Mouse (Mus musculus) midbrain, embryonic 16.5 days (tissue): ENCODE data around the gene Cgn. TPM values are rescaled to one million over a fixed set of nuclear protein-coding genes. Genes with fewer than 3 reads are reported as not detected.

Experiments
- ATAC-seq: fragments of 200-750 bp; cut with Nextera tagmentation; 2 replicates; pipeline ENCODE4 v1.8.0; 2017; ENCODE audit warnings: moderate TSS enrichment
- H3K27ac ChIP-seq: fragments of 300-500 bp; sonication (generic); 2 replicates; pipeline ENCODE4 v1.5.1; 2014; ENCODE audit warnings: mild to moderate bottlenecking, low read length, mixed read lengths
- H3K27me3 ChIP-seq: fragments of 300-500 bp; sonication (generic); 2 replicates; pipeline ENCODE4 v1.6.1; 2014; ENCODE audit warnings: low read depth, low read length, mixed read lengths; ENCODE audit not compliant: control insufficient read depth, insufficient read depth
- H3K36me3 ChIP-seq: fragments of 300-500 bp; sonication (generic); 2 replicates; pipeline ENCODE4 v1.6.1; 2014; ENCODE audit warnings: mild to moderate bottlenecking, low read length, moderate library complexity, mixed read lengths; ENCODE audit not compliant: control insufficient read depth, insufficient read depth
- H3K4me1 ChIP-seq: fragments of 300-500 bp; sonication (generic); 2 replicates; pipeline ENCODE4 v1.6.1; 2014; ENCODE audit warnings: mild to moderate bottlenecking, low read length, mixed read lengths; ENCODE audit not compliant: control insufficient read depth, insufficient read depth
- H3K4me2 ChIP-seq: fragments of 300-500 bp; sonication (generic); 2 replicates; pipeline ENCODE4 v1.6.1; 2014; ENCODE audit warnings: mild to moderate bottlenecking, low read length, mixed read lengths
- H3K4me3 ChIP-seq: fragments of 300-500 bp; sonication (generic); 2 replicates; pipeline ENCODE4 v1.5.1; 2014; ENCODE audit warnings: low read depth, mild to moderate bottlenecking, low read length, moderate library complexity, mixed read lengths
- H3K9ac ChIP-seq: fragments of 300-500 bp; sonication (generic); 2 replicates; pipeline ENCODE4 v1.6.1; 2014; ENCODE audit warnings: low read depth, low read length, mixed read lengths
- H3K9me3 ChIP-seq: fragments of 300-500 bp; sonication (generic); replicated peaks from 2 replicates; pipeline ENCODE4 v1.6.1; 2014; ENCODE audit warnings: mild to moderate bottlenecking, low read length, mixed read lengths; ENCODE audit not compliant: control insufficient read depth, poor library complexity, severe bottlenecking
- WGBS: fragments of 180-500 bp; shearing (Covaris S2); extraction: QIAGEN DNeasy Blood & Tissue Kit; methylation state at CpG from one replicate; pipeline ENCODE4 v1.1.7; 2014; 5-methylcytosine and 5-hydroxymethylcytosine counted together
- polyA plus RNA-seq: library from polyadenylated mRNA; unstranded; fragments of >200 nt; fragmentation: Nextera tagmentation; extraction: Ambion mirVana; gene quantifications from 2 replicates; pipeline ENCODE4 v1.2.1, GENCODE M21; 2015

The Cgn gene
- 14.2 and 16.9 TPM in 2 replicates for polyA plus RNA-seq

- peak; percentile 93 for ATAC-seq
- H3K4me1 ChIP-seq: peaks cover 13% of the 10 kb centered on the region
- H3K27ac ChIP-seq: peak within 1 kb of the TSS; percentile 96
- H3K4me2 ChIP-seq: peak within 1 kb of the TSS; percentile 86
- WGBS: under 1% methylated on average over 35 of the region's 35 CpGs
- no peaks in the 10 kb centered on the region for H3K36me3 ChIP-seq
- H3K27me3 ChIP-seq: no peaks in the 10 kb centered on the region
- H3K4me3 ChIP-seq: peak within 1 kb of the TSS; percentile 64
- peak within 1 kb of the TSS; percentile 81 for H3K9ac ChIP-seq
- no peaks in the 10 kb centered on the region for H3K9me3 ChIP-seq
These were observed at the start of gene Cgn for GRCm38 (mm10) chr3:94786367-94786835. Gene Cgn, minus strand, starts transcription at chr3:94786492.

GRCm38 (mm10) chr3:94835396-94835795, 49.1 kb upstream of the Cgn start:
- Histone ChIP-seq H3K27me3 (no peaks in the 10 kb centered on the region), H3K9ac (no peak overlapping the region), H3K4me1 (peaks cover 14% of the 10 kb centered on the region), H3K4me2 (no peak overlapping the region), H3K36me3 (no peaks in the 10 kb centered on the region), H3K4me3 (no peak overlapping the region), H3K27ac (no peak overlapping the region), H3K9me3 (no peaks in the 10 kb centered on the region)
- ATAC-seq: no peak
- WGBS: 82% methylated on average over 3 of the region's 3 CpGs

- Histone ChIP-seq H3K27me3 (no peaks in the 10 kb centered on the region), H3K36me3 (no peaks in the 10 kb centered on the region), H3K4me1 (no peaks in the 10 kb centered on the region; the same call in 1 of the 2 replicates), H3K27ac (no peak overlapping the region), H3K4me3 (no peak overlapping the region), H3K9ac (no peak overlapping the region), H3K4me2 (no peak overlapping the region), H3K9me3 (no peaks in the 10 kb centered on the region)
- ATAC-seq: no peak
These were observed 47.1 kb upstream of the Cgn start for GRCm38 (mm10) chr3:94833358-94833757.

DNA sequence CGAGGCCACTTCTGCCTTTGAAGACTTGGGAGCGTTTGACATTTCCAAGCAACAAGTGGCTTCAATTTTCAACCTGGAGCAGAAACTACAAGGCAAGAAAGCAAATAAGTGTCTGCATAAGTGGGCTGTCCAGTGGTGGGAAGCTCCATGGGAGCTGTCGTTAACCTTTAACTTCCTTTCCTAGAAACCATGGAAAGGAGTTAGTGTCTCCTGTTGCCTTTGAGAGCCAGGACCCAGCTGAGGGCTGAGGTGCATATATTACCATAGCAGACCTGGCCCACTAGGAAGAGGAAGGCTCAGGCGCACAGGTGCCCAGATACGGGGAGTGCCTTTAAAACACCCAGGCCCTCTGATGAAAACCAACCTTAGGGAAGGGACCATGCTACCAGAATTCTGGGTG, 46.4 kb upstream of the Cgn start:
- 84% methylated on average over 5 of the region's 5 CpGs for WGBS

GRCm38 (mm10) chr3:94832100-94832499, 45.8 kb upstream of the Cgn start:
- Histone ChIP-seq H3K27ac (no peak overlapping the region), H3K9me3 (no peaks in the 10 kb centered on the region), H3K4me3 (no peak overlapping the region), H3K9ac (no peak overlapping the region), H3K4me1 (no peaks in the 10 kb centered on the region; the same call in 1 of the 2 replicates), H3K27me3 (no peaks in the 10 kb centered on the region), H3K4me2 (no peak overlapping the region), H3K36me3 (no peaks in the 10 kb centered on the region)
- 13% methylated on average over 9 of the region's 9 CpGs for WGBS
- ATAC-seq: no peak

More for the DNA sequence above, 46.4 kb upstream of the Cgn start:
- no peak overlapping the region for H3K27ac ChIP-seq
- no peak for ATAC-seq
- no peaks in the 10 kb centered on the region for H3K36me3 ChIP-seq
- H3K9ac ChIP-seq: no peak overlapping the region
- H3K4me1 ChIP-seq: no peaks in the 10 kb centered on the region; the same call in 1 of the 2 replicates
- no peaks in the 10 kb centered on the region for H3K9me3 ChIP-seq
- no peak overlapping the region for H3K4me2 ChIP-seq
- no peaks in the 10 kb centered on the region for H3K27me3 ChIP-seq
- H3K4me3 ChIP-seq: no peak overlapping the region

DNA sequence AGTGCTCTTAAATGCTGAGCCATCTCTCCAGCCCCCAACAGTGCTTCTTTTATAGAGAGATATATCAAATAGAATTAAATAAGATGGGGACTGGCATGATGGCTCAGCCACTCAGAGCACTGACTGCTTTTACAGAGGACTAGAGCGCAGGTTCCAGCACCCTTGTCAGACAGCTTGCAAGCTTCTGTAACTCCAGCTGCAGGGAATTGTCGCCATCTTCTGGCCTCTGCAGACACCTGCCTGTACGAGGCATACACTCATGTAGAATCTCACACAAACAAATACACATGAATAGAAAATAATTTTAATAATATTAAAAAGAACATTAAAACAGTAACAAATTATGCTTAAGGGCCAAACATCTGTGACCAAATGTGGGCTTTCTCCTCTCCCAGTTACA, 37.8 kb upstream of the Cgn start:
- 87% methylated on average over 3 of the region's 3 CpGs for WGBS

DNA sequence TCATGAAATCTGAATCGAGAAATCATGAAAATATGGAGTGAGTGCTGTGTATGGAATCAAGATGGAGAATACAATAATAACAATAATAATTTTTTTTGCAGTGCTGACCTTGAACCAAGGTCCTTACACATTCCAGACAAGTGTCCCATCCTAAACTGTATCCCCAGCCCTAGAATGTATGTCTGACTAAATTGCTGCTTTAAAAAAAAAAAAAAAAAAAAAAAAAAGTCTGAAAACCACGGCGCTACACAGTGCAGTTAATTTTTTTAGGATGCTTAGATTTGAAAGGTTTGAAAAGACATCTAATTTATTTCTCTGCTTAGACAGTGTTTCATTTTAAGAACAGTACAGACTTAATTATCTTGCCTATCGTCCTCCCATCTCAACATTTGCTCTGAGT, 35.8 kb upstream of the Cgn start:
- H3K27me3 ChIP-seq: no peaks in the 10 kb centered on the region
- 69% methylated on average over 4 of the region's 4 CpGs for whole genome bisulfite sequencing
- H3K4me2 ChIP-seq: peak overlapping the region; percentile 76
- ATAC-seq: 0 out of 2 replicates have a peak, but pooled peaks have one; percentile 44
- H3K9me3 ChIP-seq: no peaks in the 10 kb centered on the region
- no peaks in the 10 kb centered on the region for H3K36me3 ChIP-seq
- H3K4me3 ChIP-seq: peak overlapping the region; percentile 63
- H3K27ac ChIP-seq: peak overlapping the region; percentile 91
- peak overlapping the region; percentile 79 for H3K9ac ChIP-seq
- H3K4me1 ChIP-seq: peaks cover 3% of the 10 kb centered on the region; the same call in 1 of the 2 replicates

More for the DNA sequence above, 37.8 kb upstream of the Cgn start:
- Histone ChIP-seq H3K9me3 (no peaks in the 10 kb centered on the region), H3K4me3 (no peak overlapping the region), H3K36me3 (no peaks in the 10 kb centered on the region), H3K27me3 (no peaks in the 10 kb centered on the region), H3K9ac (no peak overlapping the region), H3K4me1 (peaks cover 3% of the 10 kb centered on the region; the same call in 1 of the 2 replicates), H3K27ac (no peak overlapping the region), H3K4me2 (no peak overlapping the region)
- ATAC-seq: no peak

DNA sequence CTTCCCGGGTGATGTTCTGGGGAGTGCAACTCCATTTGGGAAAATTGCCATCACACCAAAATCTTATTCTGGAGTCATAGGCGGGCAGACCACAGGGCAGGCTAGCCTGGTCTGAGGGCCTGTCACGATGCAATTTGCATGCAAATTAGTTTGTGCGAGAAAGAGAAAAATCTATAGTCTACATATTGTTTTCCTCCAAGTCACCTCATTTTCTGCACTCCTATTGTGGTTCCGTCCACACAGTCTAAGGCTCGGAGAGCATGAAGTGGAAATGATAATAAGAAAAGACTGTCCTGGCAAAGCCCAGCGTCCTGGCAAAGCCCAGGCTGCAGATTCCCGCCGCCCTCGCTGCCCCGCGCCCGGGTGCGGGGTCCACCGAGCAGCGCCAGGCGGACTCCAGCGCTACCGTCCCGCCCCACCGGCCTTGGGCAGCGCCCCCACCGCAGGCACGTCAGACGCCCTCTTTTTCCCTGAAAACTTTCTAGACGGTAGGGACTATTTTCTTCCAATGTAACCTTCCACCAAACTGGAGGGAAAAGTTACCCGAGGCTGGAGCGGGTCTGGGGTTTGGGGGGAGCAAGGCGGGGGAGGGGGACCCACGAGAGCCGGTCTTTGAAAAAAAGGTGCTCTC, 34.8 kb upstream of the Cgn start:
- H3K4me3 ChIP-seq: peak overlapping the region; percentile 63
- H3K27me3 ChIP-seq: no peaks in the 10 kb centered on the region
- 2% methylated on average over 31 of the region's 31 CpGs for WGBS
- H3K27ac ChIP-seq: peak overlapping the region; percentile 91
- H3K4me1 ChIP-seq: peaks cover 3% of the 10 kb centered on the region; the same call in 1 of the 2 replicates
- no peaks in the 10 kb centered on the region for H3K36me3 ChIP-seq
- H3K9me3 ChIP-seq: no peaks in the 10 kb centered on the region
- peak overlapping the region; percentile 79 for H3K9ac ChIP-seq
- peak overlapping the region; percentile 76 for H3K4me2 ChIP-seq
- peak; percentile 73 for ATAC-seq
